Mouse (Mus musculus) c-Kit-positive CD71-positive TER-119-positive erythroid progenitor cells, embryonic 14.5 days (primary cell): ENCODE measurements around the gene Naip1.
"Not testable (repeated sequence)": the region's sequence is repeated elsewhere in the genome, so short reads cannot be mapped to it uniquely, and the experiment has no call there.

Source experiments
- DNase-seq: peaks from one replicate; pipeline ENCODE4 v3.0.0-alpha.2; 2013; ENCODE audit warnings: low spot score

Gene Naip1

DNA sequence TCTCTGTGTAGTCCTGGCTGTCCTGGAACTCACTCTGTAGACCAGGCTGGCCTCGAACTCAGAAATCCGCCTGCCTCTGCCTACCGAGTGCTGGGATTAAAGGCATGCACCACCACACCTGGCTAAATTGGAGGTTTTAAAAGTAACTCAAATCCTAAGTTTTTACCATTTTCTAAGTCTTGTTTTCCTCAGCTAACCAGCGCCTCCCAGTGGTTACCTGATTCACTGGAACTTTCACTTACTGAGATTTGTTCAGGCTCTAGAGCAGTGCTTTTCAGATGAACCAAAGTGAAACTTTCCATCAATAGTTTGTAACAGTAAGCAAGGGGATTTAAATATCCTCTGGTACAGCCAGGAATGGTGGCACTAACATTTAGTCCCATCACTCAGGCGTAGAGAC lies 61.6 kb downstream of the Naip1 start:
- DNase-seq = not testable (repeated sequence)

DNA sequence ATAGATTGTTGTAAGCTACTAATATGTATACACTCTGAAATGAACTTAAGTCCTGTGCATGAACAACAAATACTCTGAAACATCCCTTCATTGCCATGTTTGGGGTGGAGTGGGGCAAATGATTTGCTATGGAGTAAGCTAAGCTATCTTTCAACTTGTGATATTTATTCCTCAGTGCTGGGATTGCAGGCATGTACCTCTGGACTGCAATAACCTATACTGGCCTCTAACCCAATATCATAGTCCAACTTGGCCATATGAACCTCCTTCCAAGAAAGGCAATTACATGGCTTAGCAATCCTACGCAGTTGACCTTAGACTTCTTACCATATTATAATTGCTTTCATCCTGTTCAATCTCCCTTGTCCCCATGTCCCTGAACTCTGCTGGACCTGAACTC lies 82.1 kb downstream of the Naip1 start:
- no peak for DNase-seq
